Mouse (Mus musculus): ENCODE results near the gene Epb41. TPM values are rescaled to one million over a fixed set of nuclear protein-coding genes. Genes with fewer than 3 reads are reported as not detected.

Gene Epb41
- 92.6 to 112 TPM (median 98.1 TPM) in 3 replicates for total RNA-seq (2017)

DNA sequence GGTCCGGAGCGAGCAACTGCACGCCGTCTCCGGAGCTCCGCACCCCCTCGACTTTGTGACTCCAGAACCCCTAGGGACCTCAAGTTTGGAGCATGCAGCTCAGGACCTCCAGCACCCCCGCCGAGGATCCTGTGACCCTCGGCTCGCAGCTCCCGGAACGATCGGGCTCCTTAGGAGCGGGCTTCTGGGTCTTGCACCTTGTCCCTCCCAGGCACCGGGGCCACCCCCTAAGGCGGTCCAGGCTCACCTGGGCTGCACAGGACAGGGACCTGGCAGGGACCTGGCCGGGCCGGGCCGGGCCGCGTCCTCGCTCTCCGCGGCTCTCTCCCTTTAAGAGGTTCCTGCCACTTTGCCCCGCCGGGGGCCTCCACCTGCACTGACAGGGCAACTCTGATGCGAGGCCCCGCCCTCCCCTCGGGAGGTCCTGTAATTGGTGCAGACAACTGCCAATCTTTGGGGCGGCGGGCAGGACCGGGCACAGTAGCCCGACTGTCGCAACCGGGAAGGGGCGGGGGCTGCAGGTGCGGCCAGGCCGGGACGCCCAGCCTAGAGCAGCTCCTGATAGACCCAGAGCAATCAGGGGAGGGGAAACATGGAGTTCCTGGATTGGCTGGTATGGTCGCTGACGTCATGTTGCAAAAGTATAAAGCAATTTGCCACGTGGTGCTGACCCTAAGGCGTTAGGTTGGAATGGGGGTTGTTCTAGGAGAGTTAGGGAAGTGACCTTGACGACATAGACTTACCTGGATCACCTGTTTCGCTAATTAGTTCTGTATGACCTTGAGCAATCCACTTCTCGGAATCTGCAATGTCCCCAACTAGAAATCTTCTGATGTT, at the start of gene Epb41:
TSS of gene Epb41 (minus strand) at position 389 of the 837 bp plus-strand sequence.
- peak; percentile 77 for ATAC-seq (replicated peaks; ENCODE audit: insufficient number of reproducible peaks, low FRiP score, low TSS enrichment, poor library complexity, severe bottlenecking)

- ATAC-seq (replicated peaks; ENCODE audit: insufficient number of reproducible peaks, low FRiP score, low TSS enrichment, poor library complexity, severe bottlenecking) = no peak
These were observed 48.0 kb upstream of the Epb41 start for GRCm38 (mm10) chr4:132123166-132123565.

DNA sequence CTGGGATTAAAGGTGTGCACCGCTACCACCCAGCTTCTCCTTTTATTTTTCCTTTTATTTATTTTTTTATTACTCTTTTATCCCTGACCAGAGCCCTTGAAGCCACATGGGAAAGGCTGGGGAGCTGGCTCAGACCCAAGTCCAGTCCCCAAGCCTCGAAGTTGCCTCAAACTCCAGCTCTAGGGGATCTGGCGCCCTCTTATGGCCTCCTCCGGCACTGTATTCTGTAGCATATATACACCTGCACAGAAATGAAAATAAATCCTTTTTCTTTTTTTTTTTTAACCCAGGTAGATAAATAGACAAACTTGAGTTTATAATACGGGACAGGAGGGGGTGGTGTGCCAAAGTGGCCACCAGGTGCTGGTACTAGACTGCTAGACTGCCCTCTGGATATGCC, 46.6 kb upstream of the Epb41 start:
- ATAC-seq (replicated peaks; ENCODE audit: insufficient number of reproducible peaks, low FRiP score, low TSS enrichment, poor library complexity, severe bottlenecking) = no peak

GRCm38 (mm10) chr4:132119566-132119965, 44.4 kb upstream of the Epb41 start:
- ATAC-seq (replicated peaks; ENCODE audit: insufficient number of reproducible peaks, low FRiP score, low TSS enrichment, poor library complexity, severe bottlenecking) = no peak

DNA sequence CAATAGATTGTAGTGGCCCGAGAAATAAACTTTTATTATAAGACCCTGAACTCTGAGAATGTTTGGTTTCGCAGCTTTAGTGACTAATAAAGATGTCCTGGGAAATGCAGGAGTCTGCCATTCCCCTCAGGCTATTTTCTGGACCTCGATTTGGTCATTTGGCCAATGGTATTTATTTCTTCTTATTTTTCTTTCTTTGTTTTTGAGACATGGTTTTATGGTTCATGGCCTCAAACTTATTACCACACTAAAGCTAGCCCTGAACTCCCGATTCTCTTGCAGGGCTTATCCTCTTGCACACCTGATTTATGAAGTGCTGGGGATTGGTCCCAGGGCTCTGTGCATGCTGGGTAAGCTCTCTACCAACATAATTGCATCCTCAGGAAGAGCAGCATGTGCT, 41.2 kb upstream of the Epb41 start:
- no peak for ATAC-seq (replicated peaks; ENCODE audit: insufficient number of reproducible peaks, low FRiP score, low TSS enrichment, poor library complexity, severe bottlenecking)

GRCm38 (mm10) chr4:132113411-132114095, 38.4 kb upstream of the Epb41 start:
- no peak for ATAC-seq (replicated peaks; ENCODE audit: insufficient number of reproducible peaks, low FRiP score, low TSS enrichment, poor library complexity, severe bottlenecking)

DNA sequence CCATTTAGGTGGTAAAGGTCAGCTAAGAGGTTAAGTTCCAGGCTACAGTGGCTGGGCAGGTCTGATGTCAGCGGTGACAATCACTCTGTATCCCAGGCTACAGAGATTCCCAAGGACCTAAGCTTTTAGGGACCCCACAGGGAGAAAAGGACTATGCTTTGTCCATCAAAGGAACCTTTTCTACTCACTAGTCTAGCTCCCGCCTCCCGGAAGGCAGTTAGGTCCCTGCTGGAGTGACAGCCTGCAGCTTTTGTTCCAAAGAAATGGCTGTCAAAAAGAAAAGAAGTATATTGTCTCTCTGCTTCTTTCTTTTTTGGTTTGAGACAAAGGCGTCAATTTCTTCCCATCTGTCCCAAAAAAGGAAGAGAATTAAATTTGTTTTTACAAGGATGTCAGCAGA, 36.1 kb upstream of the Epb41 start:
- ATAC-seq (replicated peaks; ENCODE audit: insufficient number of reproducible peaks, low FRiP score, low TSS enrichment, poor library complexity, severe bottlenecking) = no peak

DNA sequence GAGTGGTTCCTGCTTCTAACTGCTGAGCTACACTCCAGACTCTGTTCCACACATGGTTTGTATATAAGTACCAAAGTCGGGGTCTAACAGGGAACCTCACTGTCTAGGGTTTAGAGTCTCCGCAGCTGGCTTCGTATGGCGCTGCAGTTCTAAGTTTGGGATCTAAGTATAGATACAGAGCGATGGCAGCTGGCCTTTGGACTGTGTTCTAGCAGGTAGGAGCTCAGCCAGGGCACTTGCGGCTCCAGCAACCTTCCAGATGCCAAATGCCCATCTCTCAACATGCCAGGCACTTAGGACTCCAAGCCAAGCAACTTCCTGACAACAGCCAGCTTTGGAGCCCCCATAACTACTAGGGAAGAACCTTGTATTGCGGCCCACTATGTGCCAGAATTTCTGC, 33.1 kb upstream of the Epb41 start:
- ATAC-seq (replicated peaks; ENCODE audit: insufficient number of reproducible peaks, low FRiP score, low TSS enrichment, poor library complexity, severe bottlenecking) = no peak

DNA sequence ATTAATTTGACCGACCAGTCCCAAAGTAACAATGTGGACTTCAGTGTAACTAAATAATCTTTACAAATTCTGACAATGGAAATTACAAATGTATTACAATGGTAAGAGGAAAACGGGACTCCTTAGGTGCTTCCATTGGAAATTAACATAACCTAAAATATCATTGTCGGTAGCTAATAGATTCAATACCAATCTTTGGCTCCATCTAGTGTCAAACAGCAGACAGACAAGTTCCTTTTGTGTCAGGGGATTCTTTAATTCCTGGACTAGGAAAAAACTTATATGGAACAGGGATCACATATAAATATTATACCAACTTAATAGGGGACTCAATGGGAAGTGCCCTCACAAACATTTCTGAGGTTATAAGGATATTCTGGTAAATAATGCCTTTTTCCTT, 26.0 kb upstream of the Epb41 start:
- ATAC-seq (replicated peaks; ENCODE audit: insufficient number of reproducible peaks, low FRiP score, low TSS enrichment, poor library complexity, severe bottlenecking) = no peak

DNA sequence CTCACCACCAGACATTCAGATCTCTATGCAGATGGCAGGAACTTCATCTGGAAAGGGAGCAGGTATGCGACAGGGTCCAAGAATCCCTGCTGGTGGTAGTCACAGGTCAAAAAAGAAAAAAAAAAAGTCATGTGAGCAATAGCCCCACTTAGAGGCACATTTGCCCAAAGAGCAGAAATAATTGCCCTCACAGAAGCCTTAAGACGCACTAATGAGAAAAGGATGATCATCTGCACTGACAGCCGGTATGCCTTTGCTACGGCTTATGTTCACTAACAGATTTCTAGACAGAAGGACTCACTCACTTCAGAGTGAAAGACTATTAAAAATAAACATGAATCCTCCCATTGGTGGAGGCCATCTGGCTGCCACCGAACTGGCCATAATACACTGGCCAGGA, 24.4 kb upstream of the Epb41 start:
- no peak for ATAC-seq (replicated peaks; ENCODE audit: insufficient number of reproducible peaks, low FRiP score, low TSS enrichment, poor library complexity, severe bottlenecking)

- ATAC-seq (replicated peaks; ENCODE audit: insufficient number of reproducible peaks, low FRiP score, low TSS enrichment, poor library complexity, severe bottlenecking) = no peak
These were observed 19.9 kb upstream of the Epb41 start for GRCm38 (mm10) chr4:132095043-132095442.

- no peak for ATAC-seq (replicated peaks; ENCODE audit: insufficient number of reproducible peaks, low FRiP score, low TSS enrichment, poor library complexity, severe bottlenecking)
These were observed 18.8 kb upstream of the Epb41 start for GRCm38 (mm10) chr4:132093928-132094327.

DNA sequence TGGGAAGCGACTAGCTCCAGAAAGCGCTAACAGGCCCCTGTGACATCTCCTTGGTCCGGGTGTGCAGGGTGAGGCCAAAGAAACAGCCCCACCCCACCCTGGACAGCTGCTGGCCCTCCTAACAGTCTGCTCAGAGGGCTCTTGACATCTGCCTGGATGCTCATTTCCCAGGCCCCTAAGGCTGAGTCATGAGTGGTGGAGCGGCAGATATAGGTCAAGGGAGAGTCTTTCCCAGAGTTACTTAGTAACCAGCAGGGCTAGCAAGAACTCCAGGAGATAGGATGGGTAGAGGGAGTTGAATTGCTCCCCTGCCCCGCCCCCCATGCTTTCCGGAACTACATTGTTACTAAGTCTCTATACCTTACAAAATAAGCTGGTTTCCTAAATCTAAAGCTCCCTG, 18.0 kb upstream of the Epb41 start:
- ATAC-seq (replicated peaks; ENCODE audit: insufficient number of reproducible peaks, low FRiP score, low TSS enrichment, poor library complexity, severe bottlenecking) = no peak

GRCm38 (mm10) chr4:132088921-132089320, 13.8 kb upstream of the Epb41 start:
- peak; percentile 83 for ATAC-seq (replicated peaks; ENCODE audit: insufficient number of reproducible peaks, low FRiP score, low TSS enrichment, poor library complexity, severe bottlenecking)

- ATAC-seq (replicated peaks; ENCODE audit: insufficient number of reproducible peaks, low FRiP score, low TSS enrichment, poor library complexity, severe bottlenecking) = no peak
These were observed 10.0 kb upstream of the Epb41 start for GRCm38 (mm10) chr4:132085114-132085513.

- no peak for ATAC-seq (replicated peaks; ENCODE audit: insufficient number of reproducible peaks, low FRiP score, low TSS enrichment, poor library complexity, severe bottlenecking)
These were observed 5.4 kb upstream of the Epb41 start for GRCm38 (mm10) chr4:132080492-132080983.

GRCm38 (mm10) chr4:132079555-132080275, 4.6 kb upstream of the Epb41 start:
- ATAC-seq (replicated peaks; ENCODE audit: insufficient number of reproducible peaks, low FRiP score, low TSS enrichment, poor library complexity, severe bottlenecking) = peak; percentile 38

DNA sequence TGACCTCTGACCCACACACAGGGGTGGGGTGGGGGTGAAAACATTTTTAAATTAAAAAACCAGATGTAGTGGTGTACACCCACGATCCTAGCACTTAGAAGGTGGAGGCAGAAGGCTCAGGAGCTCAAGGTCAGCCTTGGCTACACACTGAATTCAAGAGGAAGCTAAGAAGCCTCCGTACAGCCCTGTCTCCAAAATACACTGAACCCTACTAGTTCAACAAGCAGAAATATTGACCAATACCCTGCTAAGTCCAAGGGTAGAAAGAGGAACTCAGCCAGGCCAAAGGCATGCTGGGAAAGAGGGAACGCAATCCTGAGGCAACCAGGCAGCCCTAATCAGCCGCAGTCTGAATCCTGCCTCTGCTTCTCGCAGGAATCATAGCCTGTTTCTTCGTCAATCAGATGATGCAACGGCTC, 3.2 kb upstream of the Epb41 start:
- peak; percentile 69 for ATAC-seq (replicated peaks; ENCODE audit: insufficient number of reproducible peaks, low FRiP score, low TSS enrichment, poor library complexity, severe bottlenecking)

- no peak for ATAC-seq (replicated peaks; ENCODE audit: insufficient number of reproducible peaks, low FRiP score, low TSS enrichment, poor library complexity, severe bottlenecking)
These were observed 2.3 kb upstream of the Epb41 start for GRCm38 (mm10) chr4:132077445-132077844.
